Mouse (Mus musculus) urinary bladder, postnatal 10 days (tissue): ENCODE measurements around the gene Rexo4.

Experiments
- DNase-seq: peaks from one replicate; pipeline ENCODE4 v3.0.0; 2022; ENCODE audit warnings: low spot score

Gene Rexo4

DNA sequence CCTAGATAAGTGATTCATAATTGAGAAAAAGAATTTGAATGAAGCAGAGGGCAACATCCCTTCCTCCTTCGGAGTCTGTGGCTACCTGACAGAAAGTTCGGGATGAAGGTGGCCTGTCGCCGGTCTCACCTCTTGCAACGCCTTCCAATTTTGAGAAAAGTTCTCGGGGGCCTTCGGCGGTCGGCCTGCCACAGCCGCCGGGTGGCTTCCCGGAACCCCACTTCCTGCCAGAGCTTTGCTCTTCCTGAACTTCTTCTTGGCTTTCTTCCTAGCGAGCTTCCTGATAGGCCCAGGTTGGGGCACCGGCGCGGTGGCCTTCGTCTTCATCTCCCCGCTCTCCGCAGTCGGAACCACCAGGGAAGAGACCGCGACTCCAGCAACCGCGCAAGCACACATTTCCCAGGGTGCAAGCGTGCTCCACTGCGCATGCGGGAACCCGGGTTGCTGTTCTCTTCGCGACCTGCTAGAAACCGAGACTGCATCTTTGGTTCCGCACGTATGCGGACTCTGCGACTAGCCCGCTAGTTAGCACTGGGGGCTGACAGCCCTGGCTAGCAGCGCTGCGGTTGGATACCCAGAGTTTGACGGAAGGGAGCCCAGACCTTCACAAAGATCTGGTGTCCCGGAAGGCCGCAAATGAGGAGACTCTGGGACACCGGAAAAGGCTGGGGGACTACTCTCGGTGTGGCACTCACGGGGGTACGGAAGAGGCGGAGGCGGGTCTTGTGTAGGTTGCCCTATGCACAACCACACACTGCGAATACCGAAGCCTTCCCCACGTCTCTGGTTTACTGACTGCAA is at the start of gene Rexo4:
Gene Rexo4, minus strand, starts transcription at position 464 of the 801 bp plus-strand sequence.
- peak; percentile 80 for DNase-seq

DNA sequence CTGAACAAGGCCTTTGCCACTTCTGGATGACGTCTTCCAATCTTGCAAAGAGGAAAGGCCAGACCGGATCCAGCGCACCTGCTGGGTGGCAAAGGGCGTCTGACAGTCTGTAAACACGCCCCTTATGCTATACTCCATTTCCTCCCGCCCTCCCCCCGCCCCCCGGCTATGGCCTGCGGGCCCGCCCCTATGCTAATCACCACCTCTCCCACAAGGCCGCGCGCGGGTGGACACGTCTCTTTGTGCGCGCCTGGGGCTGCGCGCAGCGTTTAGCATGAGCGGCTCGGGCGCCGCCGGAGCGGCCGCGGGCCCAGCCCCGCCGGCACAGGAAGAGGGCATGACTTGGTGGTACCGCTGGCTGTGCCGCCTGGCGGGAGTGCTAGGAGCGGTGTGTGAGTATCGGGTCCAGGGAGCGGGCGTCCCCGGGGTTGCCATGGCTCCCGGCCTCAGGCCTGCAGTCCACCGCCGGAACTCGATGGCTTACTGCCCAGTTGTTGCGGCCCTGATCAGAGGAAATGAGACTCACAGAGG is 45.6 kb upstream of the Rexo4 start, which contains the start of gene Cacfd1:
Gene Cacfd1, plus strand, starts transcription at position 213 of the 531 bp plus-strand sequence.
- DNase-seq, result peak; percentile 39

DNA sequence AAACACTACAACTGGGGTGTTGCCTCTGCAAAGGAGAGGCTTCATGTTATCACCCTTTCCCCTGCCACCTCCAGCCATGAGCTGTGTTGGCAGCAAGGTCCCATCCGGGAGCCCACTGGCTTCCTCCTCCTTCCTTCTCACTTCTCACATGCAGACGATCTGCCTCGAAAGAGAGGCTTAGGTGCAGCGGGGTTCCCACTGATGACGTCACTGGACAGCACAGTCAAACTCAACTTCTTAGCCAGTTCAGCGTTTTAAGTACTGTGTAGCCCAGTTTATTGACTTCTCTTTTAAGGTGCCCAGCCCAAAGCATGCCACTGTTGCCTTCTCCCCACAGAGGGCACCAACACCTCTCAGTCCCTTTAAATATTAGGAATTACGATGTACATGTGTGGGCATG is 43.5 kb upstream of the Rexo4 start:
- no peak for DNase-seq

GRCm38 (mm10) chr2:27006255-27006654 is 42.1 kb upstream of the Rexo4 start:
- DNase-seq, result no peak

- no peak for DNase-seq
Observed at GRCm38 (mm10) chr2:26997993-26998392, 33.8 kb upstream of the Rexo4 start.

GRCm38 (mm10) chr2:26997498-26997897 is 33.3 kb upstream of the Rexo4 start:
- DNase-seq, result no peak

- no peak for DNase-seq
Observed at GRCm38 (mm10) chr2:26993936-26994335, 29.8 kb upstream of the Rexo4 start.

GRCm38 (mm10) chr2:26984640-26985039 is 20.5 kb upstream of the Rexo4 start:
- no peak for DNase-seq

GRCm38 (mm10) chr2:26984179-26984578 is 20.0 kb upstream of the Rexo4 start:
- no peak for DNase-seq

DNA sequence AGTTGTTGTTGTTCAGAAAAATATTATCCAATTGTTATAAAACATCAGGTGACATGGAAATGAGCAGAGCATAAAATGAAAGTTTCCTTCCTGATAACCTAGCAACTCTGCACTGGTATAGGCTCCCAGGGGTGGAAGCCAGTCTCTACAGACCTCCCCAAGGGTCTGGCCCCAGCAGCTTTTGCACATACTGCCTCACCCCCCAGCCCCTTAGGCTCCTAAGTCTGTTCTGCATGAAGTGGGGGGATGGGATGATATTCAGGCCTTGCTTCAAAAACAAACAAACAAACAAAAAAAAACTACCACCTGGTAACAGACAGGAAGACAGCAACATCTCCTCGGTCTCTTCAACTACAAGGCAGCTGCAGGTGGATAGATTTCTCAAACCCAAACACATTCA is 16.2 kb upstream of the Rexo4 start:
- no peak for DNase-seq

DNA sequence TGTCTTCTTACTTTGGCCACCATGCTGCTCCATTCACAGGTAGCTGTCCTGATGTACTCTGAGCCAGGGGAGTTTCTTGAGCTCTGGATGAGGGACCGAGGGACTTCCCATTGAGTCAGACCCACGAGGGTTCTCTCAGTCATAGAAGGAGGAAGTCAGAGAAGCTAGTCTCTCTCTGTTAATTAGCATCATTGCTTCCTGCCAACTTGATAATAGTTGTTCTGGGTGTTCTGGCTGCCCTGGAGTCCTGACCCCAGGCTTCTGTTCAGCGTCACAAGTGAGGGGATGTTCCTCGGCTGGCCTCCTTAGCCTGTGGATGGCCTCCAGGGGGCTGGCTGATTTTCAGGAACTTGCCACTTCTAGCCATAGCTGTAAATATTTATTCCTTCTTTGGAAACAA is 9.8 kb upstream of the Rexo4 start:
- DNase-seq, result no peak

DNA sequence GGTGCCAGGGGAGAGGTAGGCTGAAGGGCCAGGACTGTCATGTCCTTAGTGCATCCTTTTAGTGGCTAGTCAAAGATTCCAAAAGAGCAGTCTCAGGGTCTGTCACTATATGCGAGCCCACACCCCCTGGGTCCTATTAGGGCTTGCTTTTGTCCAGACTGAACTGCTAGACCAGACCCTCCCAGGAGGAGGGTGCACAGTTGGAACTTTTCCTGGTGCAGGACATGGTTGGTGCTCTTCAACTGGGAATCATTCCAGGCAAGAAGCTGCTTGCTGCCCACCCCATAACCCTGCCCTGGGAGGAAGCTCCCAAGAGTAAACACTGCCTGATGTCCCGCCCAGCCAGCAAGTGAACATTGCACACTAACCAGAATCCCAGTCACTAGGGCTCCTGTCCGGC is 8.9 kb upstream of the Rexo4 start, which contains the start of gene Adamts13:
Gene Adamts13, plus strand, starts transcription at position 301 of the 400 bp plus-strand sequence.
- no peak for DNase-seq

- no peak for DNase-seq
Observed at GRCm38 (mm10) chr2:26967262-26967661, 3.1 kb upstream of the Rexo4 start.

DNA sequence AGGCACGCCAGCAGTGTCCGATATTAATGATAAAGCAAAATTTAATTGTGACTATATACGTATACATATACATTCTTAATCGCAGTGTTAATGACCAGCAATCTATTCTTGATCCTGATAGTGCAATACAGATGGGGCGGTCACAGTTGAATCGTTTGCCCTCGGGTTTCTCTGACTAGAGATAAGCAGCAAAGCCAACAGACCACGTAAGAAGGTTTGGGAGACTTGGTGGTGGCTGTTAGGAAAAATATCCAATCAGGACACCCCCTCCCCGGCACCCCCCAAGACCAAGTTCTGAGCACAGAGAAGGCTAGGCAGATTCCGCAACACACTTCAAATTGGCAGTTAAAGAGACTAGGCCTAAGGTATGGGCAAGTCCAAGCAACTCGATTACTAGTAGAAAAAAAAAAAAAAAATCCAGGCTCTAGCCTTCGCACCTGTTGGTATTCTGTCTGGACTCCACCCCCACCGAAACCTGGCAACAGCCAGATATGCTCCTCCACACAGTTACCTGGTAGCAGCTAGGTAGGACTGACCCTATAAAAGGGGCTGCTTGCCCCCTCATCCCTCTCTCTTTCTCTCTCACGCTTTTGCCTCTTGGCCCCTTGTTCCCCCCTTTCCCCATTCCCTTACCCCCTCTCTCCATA is 661 bp upstream of the Rexo4 start:
- DNase-seq, result no peak

GRCm38 (mm10) chr2:26960756-26961155 is 3.4 kb downstream of the Rexo4 start:
- no peak for DNase-seq

DNA sequence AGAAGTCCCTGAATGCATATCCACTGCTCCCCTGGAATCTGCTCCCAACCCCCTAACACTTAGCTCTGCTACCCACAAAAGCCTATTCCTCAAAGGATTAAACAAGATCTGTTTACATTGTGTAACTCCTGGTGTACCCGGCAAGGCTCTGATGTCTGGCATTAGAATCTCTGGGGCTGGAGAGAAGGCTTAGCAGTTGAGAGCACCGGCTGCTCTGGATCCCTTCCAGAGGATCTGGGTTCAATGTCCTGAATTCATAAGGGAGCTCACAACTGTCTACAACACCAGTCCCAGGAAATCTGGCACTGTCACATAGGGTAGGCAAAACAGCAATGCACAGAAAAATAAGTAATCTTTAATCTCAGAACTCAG is 6.7 kb downstream of the Rexo4 start:
- no peak for DNase-seq

DNA sequence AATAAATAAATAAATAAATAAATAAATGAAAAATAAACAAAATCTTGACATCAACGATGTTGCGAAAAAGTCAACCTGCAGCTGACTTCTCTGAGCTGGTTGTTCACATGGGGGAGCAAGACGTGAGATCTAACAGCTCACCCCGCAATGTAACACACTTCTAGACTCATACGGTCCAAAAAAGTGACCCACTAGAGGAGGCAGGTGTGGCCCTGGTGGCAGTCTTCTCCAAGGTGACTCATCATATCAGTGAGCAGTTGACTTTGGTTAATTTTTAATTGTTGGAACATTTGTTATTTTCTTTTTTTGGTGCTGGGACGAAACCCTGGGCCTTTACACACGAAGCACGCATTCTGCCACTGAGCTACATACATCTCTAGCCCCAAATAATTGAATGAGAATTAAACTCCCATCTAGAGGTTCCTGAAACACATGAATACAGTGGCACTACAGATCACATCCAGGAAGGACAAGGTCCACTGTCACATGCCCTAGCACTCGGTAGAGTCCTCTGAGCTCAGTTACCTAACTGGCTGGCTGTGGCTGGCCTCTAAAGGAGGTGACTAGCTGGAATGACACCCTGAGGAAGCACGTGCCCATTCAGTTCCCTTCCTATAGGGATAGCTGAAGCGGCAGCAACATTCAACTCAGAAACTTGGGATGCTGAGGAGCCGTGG is 7.2 kb downstream of the Rexo4 start:
- DNase-seq, result no peak

GRCm38 (mm10) chr2:26954735-26955395 is 9.3 kb downstream of the Rexo4 start:
- no peak for DNase-seq

- DNase-seq, result no peak
Observed at GRCm38 (mm10) chr2:26952866-26953265, 11.3 kb downstream of the Rexo4 start.

DNA sequence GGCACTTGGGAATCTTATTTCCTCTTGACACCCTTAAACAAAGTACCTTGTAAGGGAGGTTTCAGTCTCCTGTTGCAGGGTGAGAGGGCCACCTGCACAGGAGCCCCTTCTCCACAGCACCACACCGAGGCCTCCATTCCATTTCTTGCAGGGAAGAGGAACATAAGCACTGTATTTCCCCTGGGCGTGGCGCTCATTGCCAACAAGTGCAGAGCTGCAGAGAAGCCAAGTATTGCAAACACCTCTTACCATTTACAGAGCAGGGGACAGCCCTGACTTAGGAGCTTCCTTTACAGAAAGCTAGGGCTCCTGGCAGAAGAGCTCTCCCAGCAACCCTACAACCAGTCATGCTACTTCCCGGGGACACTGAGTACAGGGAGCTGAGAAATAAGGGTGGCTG is 12.0 kb downstream of the Rexo4 start:
- no peak for DNase-seq

DNA sequence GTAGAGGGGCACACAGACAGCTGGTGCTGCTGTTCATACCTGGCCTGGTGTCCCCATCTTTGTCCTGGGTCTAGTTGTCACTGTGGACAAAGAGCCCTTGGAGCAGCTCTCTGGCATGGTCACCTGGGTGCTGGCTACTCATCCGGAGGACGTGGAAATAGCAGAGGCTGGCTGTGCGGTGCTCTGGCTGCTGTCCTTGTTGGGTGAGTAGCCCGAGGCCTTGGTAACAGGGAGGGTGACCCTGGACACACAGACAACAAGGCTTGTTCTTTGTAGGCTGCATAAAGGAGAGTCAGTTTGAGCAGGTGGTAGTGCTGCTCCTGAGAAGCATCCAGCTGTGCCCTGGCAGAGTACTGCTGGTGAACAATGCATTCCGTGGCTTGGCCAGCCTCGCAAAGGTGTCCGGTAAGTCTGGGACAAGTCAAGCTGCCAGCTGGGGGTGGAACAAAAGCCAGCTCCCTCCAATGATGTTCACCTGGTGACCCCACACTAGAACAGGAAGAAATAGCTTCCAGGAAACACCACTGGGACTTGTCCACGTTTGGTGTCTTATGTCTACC is 12.8 kb downstream of the Rexo4 start:
- no peak for DNase-seq

DNA sequence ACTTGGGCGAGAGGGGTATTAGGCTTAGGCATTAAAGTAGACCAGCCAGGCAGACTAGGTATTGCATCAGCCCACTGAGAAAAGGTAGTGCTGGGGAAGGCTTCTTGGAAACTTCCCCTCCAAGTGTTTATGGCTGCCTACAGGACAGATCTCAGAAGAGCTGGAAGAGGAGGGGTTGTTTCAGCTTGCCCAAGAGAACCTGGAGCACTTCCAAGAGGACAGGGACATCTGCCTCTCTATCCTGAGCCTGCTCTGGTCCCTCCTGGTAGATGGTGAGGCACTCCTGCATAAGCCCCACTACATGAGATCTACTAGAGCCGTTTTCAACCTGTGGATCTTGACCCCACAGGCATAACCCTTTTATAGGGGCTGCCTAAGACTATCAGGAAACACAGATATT is 13.8 kb downstream of the Rexo4 start:
- DNase-seq, result no peak
